Mouse (Mus musculus): ENCODE measurements around the gene Thsd4.

- no peak for TF ChIP-seq CTCF (conservative IDR thresholded peaks at IDR 0.05; ENCODE audit: insufficient read depth, insufficient read length, low read depth, low read length)
- no peak for TF ChIP-seq POLR2A (IDR thresholded peaks at IDR 0.05; ENCODE audit: low read depth, low read length)
Observed at GRCm38 (mm10) chr9:60271940-60272339, 249.9 kb downstream of the Thsd4 start.
